In the genomic region with DNA sequence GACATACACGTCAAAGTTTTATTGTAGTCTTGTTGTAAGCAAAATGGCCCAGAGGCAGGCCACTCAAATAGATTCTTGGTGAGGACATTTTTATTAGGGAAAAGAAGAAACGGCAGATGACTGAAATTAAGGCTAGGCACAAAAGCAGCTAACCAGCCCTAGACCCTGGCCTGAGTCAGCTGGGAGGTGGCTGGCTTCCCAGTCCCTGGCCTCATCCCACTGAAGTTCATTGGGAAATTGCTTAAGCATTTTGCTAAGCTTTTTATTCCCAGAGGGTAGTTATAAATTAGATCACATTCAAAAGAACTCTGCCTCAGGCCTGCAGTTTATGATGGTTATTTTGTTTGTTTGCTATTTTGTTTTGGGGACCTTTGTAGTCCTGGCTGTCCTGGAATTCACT, we compare ENCODE assay signal across 21 mouse cellular contexts. TPM values are rescaled to one million over a fixed set of nuclear protein-coding genes. Genes with fewer than 3 reads are reported as not detected.
DNase-seq lines count a peak whose midpoint lies in the region; ATAC-seq and TF ChIP-seq lines count a peak whose summit lies in the region.
"Had no signal": no experiment of that assay in that cellular context is flagged by ENCODE, and none has a peak within 500 bp of the region (broad histone marks: within the 10 kb centered on the region; RNA-seq: fewer than 3 reads in every experiment).

No protein-coding gene starts in this region.

- DNase-seq in adrenal gland, postnatal 14 days: peak; percentile 72
- no peak for DNase-seq in adrenal gland, postnatal 4 days (ENCODE audit: low spot score in 2 of 2)
- DNase-seq in liver, adult 2 months (ENCODE audit: extremely low read depth, low read depth, low spot score): peak; percentile 54
- DNase-seq in liver, embryonic 11.5 days (ENCODE audit: low spot score): no peak
- DNase-seq in gastrocnemius, postnatal 10 days: peak; percentile 69
- DNase-seq in heart, postnatal 4 days: peak; percentile 64
- DNase-seq in spleen, postnatal 10 days (ENCODE audit: low spot score in 2 of 2): no peak
- no peak for DNase-seq in right cerebral cortex, postnatal 4 days
- DNase-seq: cerebellum, adult 11-12 months; kidney, adult 9 months; layer of hippocampus, postnatal 36 days; lung, adult 18-20 months had no signal

- H3K27me3 ChIP-seq in liver, adult 2 months (ENCODE audit: control insufficient read depth, insufficient read depth, low read length): no peaks in the 10 kb centered on the region
- H3K27me3 ChIP-seq in liver, embryonic 11.5 days (replicated peaks; ENCODE audit: control insufficient read depth, insufficient read depth, low read length): no peaks in the 10 kb centered on the region
- H3K27me3 ChIP-seq: forebrain, embryonic 12.5 days; limb, embryonic 13.5 days; midbrain, embryonic 15.5 days; neural tube, embryonic 12.5 days had no signal

- H3K4me2 ChIP-seq in liver, embryonic 11.5 days: no peak overlapping the region
- H3K4me2 ChIP-seq: forebrain, embryonic 12.5 days; limb, embryonic 13.5 days; midbrain, embryonic 15.5 days; neural tube, embryonic 12.5 days had no signal

- H3K27ac ChIP-seq in liver, adult 2 months (replicated peaks; ENCODE audit: insufficient read depth, low read depth, low read length): no peak overlapping the region
- H3K27ac ChIP-seq in liver, embryonic 11.5 days (ENCODE audit: low read depth, low read length): no peak overlapping the region
- H3K27ac ChIP-seq: forebrain, embryonic 12.5 days; limb, embryonic 13.5 days; macrophage; midbrain, embryonic 15.5 days; neural tube, embryonic 12.5 days had no signal

- no peak for TF ChIP-seq POLR2A in liver, adult 2 months (IDR thresholded peaks at IDR 0.05; ENCODE audit: extremely low read depth, insufficient read depth, low read length)

- no peak overlapping the region for H3K9ac ChIP-seq in liver, adult 2 months (ENCODE audit: low read depth, low read length)
- no peak overlapping the region for H3K9ac ChIP-seq in liver, embryonic 11.5 days (ENCODE audit: low read depth, low read length)
- H3K9ac ChIP-seq: forebrain, embryonic 12.5 days; limb, embryonic 13.5 days; midbrain, embryonic 15.5 days; neural tube, embryonic 12.5 days had no signal

- H3K79me2 ChIP-seq in liver, adult 2 months (ENCODE audit: control insufficient read depth, insufficient read depth, low read length): peaks cover 24% of the 10 kb centered on the region

- WGBS in liver, adult 2 months: 69% methylated on average over 2 of the region's 2 CpGs
- 88% methylated on average over 2 of the region's 2 CpGs for WGBS in liver, embryonic 11.5 days

- no peak for ATAC-seq in liver, embryonic 11.5 days (replicated peaks; ENCODE audit: low FRiP score)
- ATAC-seq: midbrain, embryonic 15.5 days had no signal

- no peak for TF ChIP-seq CTCF in liver, adult 2 months (IDR thresholded peaks at IDR 0.05; ENCODE audit: low read depth, low read length)

- H3K36me3 ChIP-seq in liver, adult 2 months (ENCODE audit: control insufficient read depth, insufficient read depth, low read length): peaks cover 16% of the 10 kb centered on the region
- H3K36me3 ChIP-seq in liver, embryonic 11.5 days (ENCODE audit: control insufficient read depth, insufficient read depth, low read length): peaks cover 2% of the 10 kb centered on the region; the same call in 1 of the 2 replicates
- H3K36me3 ChIP-seq: forebrain, embryonic 12.5 days; limb, embryonic 13.5 days; midbrain, embryonic 15.5 days; neural tube, embryonic 12.5 days had no signal

- peaks cover 28% of the 10 kb centered on the region for H3K4me1 ChIP-seq in liver, adult 2 months (ENCODE audit: control insufficient read depth, insufficient read depth, low read length)
- no peaks in the 10 kb centered on the region for H3K4me1 ChIP-seq in liver, embryonic 11.5 days (replicated peaks; ENCODE audit: control insufficient read depth, insufficient read depth, low read length)
- H3K4me1 ChIP-seq: forebrain, embryonic 12.5 days; limb, embryonic 13.5 days; midbrain, embryonic 15.5 days; neural tube, embryonic 12.5 days had no signal

- H3K4me3 ChIP-seq in liver, adult 2 months (ENCODE audit: insufficient read depth, low read depth, low read length): no peak overlapping the region
- no peak overlapping the region for H3K4me3 ChIP-seq in liver, embryonic 11.5 days (ENCODE audit: low read depth, low read length)
- H3K4me3 ChIP-seq: forebrain, embryonic 12.5 days; limb, embryonic 13.5 days; midbrain, embryonic 15.5 days; neural tube, embryonic 12.5 days had no signal

- no peaks in the 10 kb centered on the region for H3K9me3 ChIP-seq in liver, embryonic 11.5 days (ENCODE audit: control insufficient read depth, low read length)
- H3K9me3 ChIP-seq: forebrain, embryonic 12.5 days; limb, embryonic 13.5 days; midbrain, embryonic 15.5 days; neural tube, embryonic 12.5 days had no signal

RNA-seq across cellular contexts. Expression of gene 4933411K16Rik, which starts 3.8 kb away (rescaled TPM):
- total RNA-seq in adrenal gland, postnatal 14 days (2021): 0.64 and 0.96 TPM in 2 replicates
- 1 to 10 TPM; 1.5 to 1.6 TPM for total RNA-seq in adrenal gland, postnatal 4 days (2021)
- total RNA-seq in liver, adult 2 months (2014; rRNA removed): 13.9 and 17.1 TPM in 2 replicates
- polyA plus RNA-seq in liver, adult 2 months (2012; rRNA removed): 3.5 and 7.0 TPM in 2 replicates
- 0.13 and 0.40 TPM in 2 replicates for polyA plus RNA-seq in liver, embryonic 11.5 days (2014; fragmentation: Nextera tagmentation; extraction: Ambion mirVana)
- under 1 TPM; 0.40 to 0.50 TPM for total RNA-seq in gastrocnemius, postnatal 10 days (2021)
- total RNA-seq in heart, postnatal 4 days (2021): under 1 TPM; 0.26 to 0.50 TPM
- total RNA-seq: common myeloid progenitor, adult 5-6 weeks had no signal
- polyA plus RNA-seq: embryonic facial prominence, embryonic 14.5 days; hindbrain, embryonic 11.5 days; midbrain, embryonic 15.5 days; neural tube, embryonic 12.5 days had no signal

RNA-seq across cellular contexts. Expression of gene Hoga1, which starts 10.5 kb away (rescaled TPM):
- 6.2 and 22.7 TPM in 2 replicates for total RNA-seq in adrenal gland, postnatal 14 days (2021)
- 10 to 100 TPM; 21.5 to 22.6 TPM for total RNA-seq in adrenal gland, postnatal 4 days (2021)
- 128 and 132 TPM in 2 replicates for total RNA-seq in liver, adult 2 months (2014; rRNA removed)
- polyA plus RNA-seq in liver, adult 2 months (2012; rRNA removed): 247 and 290 TPM in 2 replicates
- polyA plus RNA-seq in liver, embryonic 11.5 days (2014; fragmentation: Nextera tagmentation; extraction: Ambion mirVana): 8.1 and 10.1 TPM in 2 replicates
- total RNA-seq in gastrocnemius, postnatal 10 days (2021): 1 to 10 TPM; 4.5 to 4.6 TPM
- total RNA-seq in heart, postnatal 4 days (2021): 1 to 10 TPM; 2.5 to 2.8 TPM
- total RNA-seq: common myeloid progenitor, adult 5-6 weeks had no signal

RNA-seq across cellular contexts. Expression of gene Ankrd2, which starts 20.1 kb away (rescaled TPM):
- total RNA-seq in adrenal gland, postnatal 14 days (2021): 0.68 and 0.82 TPM in 2 replicates
- total RNA-seq in adrenal gland, postnatal 4 days (2021): 1 to 10 TPM in 1 of 2 experiments, under 1 TPM in 1; 0.36 to 2.8 TPM
- 1.1 and 1.2 TPM in 2 replicates for total RNA-seq in liver, adult 2 months (2014; rRNA removed)
- polyA plus RNA-seq in liver, adult 2 months (2012; rRNA removed): 0.37 and 0.65 TPM in 2 replicates
- not detected in 2 replicates for polyA plus RNA-seq in liver, embryonic 11.5 days (2014; fragmentation: Nextera tagmentation; extraction: Ambion mirVana)
- total RNA-seq in gastrocnemius, postnatal 10 days (2021): 10 to 100 TPM; 65.0 to 72.7 TPM
- total RNA-seq in heart, postnatal 4 days (2021): under 1 TPM in 1 of 2 experiments, not detected in 1; 0.25 TPM
- total RNA-seq: common myeloid progenitor, adult 5-6 weeks; layer of hippocampus, postnatal 36 days had no signal
- polyA plus RNA-seq: hindbrain, embryonic 11.5 days; macrophage; urinary bladder, adult 2 months had no signal

RNA-seq across cellular contexts. Expression of gene Morn4, which starts 30.3 kb away (rescaled TPM):
- total RNA-seq in adrenal gland, postnatal 14 days (2021): 5.4 and 7.4 TPM in 2 replicates
- 10 to 100 TPM; 15.0 to 16.0 TPM for total RNA-seq in adrenal gland, postnatal 4 days (2021)
- total RNA-seq in liver, adult 2 months (2014; rRNA removed): 0.09 and 0.13 TPM in 2 replicates
- 0.27 and 0.44 TPM in 2 replicates for polyA plus RNA-seq in liver, adult 2 months (2012; rRNA removed)
- 9.3 and 10.5 TPM in 2 replicates for polyA plus RNA-seq in liver, embryonic 11.5 days (2014; fragmentation: Nextera tagmentation; extraction: Ambion mirVana)
- total RNA-seq in gastrocnemius, postnatal 10 days (2021): 1 to 10 TPM; 1.8 to 2.6 TPM
- 10 to 100 TPM in 1 of 2 experiments, 1 to 10 TPM in 1; 8.8 to 10.6 TPM for total RNA-seq in heart, postnatal 4 days (2021)

RNA-seq across cellular contexts. Expression of gene Pi4k2a, which starts 34.4 kb away (rescaled TPM):
- total RNA-seq in adrenal gland, postnatal 14 days (2021): 50.4 and 51.5 TPM in 2 replicates
- total RNA-seq in adrenal gland, postnatal 4 days (2021): 10 to 100 TPM; 37.5 to 42.3 TPM
- 20.2 and 23.8 TPM in 2 replicates for total RNA-seq in liver, adult 2 months (2014; rRNA removed)
- polyA plus RNA-seq in liver, adult 2 months (2012; rRNA removed): 43.3 and 46.1 TPM in 2 replicates
- polyA plus RNA-seq in liver, embryonic 11.5 days (2014; fragmentation: Nextera tagmentation; extraction: Ambion mirVana): 17.6 and 18.1 TPM in 2 replicates
- total RNA-seq in gastrocnemius, postnatal 10 days (2021): 10 to 100 TPM; 13.3 to 14.7 TPM
- 10 to 100 TPM; 16.7 to 19.5 TPM for total RNA-seq in heart, postnatal 4 days (2021)

Comparison
In these comparisons a context has a peak if more than half of its experiments do, and no peak if none do; other contexts are left out.
1. DNase-seq: peak in adrenal gland, postnatal 14 days (single experiment), liver, adult 2 months (single experiment), gastrocnemius, postnatal 10 days (single experiment) and heart, postnatal 4 days (single experiment); none in adrenal gland, postnatal 4 days (0 of 2), liver, embryonic 11.5 days (single experiment), spleen, postnatal 10 days (0 of 2) and right cerebral cortex, postnatal 4 days (single experiment).
2. RNA of gene Ankrd2, which starts 20.1 kb away (total RNA-seq): 65.0 to 72.7 TPM in gastrocnemius, postnatal 10 days; 0.36 to 2.8 TPM in adrenal gland, postnatal 4 days, 1.1 to 1.2 TPM in liver, adult 2 months, 0.68 to 0.82 TPM in adrenal gland, postnatal 14 days and 0.25 TPM in heart, postnatal 4 days; every median in the first group is over 10 times any median in the second.